Mouse (Mus musculus) MEL (cell line): Measurements from ENCODE around the gene Kcnh6. TPM values are rescaled to one million over a fixed set of nuclear protein-coding genes. Genes with fewer than 3 reads are reported as not detected.

Experiments used
- DNase-seq: peaks from one replicate; pipeline ENCODE4 v3.0.0; 2011; ENCODE audit warnings: low read depth, low spot score
- H3K27ac ChIP-seq: 2 replicates; pipeline ENCODE4 v1.5.1; 2012; ENCODE audit warnings: low read depth, mild to moderate bottlenecking, control low read depth, low read length, moderate library complexity; ENCODE audit not compliant: control insufficient read depth
- H3K27me3 ChIP-seq, 2 experiments: fragments of 150-350 bp in 1 of 2; sonication (generic) in 1 of 2; 2 replicates each; pipeline ENCODE4 v1.6.1; 2012; ENCODE audit warnings: low read length in 2 of 2, mild to moderate bottlenecking in 2 of 2, improper control_type of control experiment in 1 of 2, moderate library complexity in 1 of 2; ENCODE audit not compliant: insufficient read depth in 2 of 2, control insufficient read depth in 1 of 2
- H3K36me3 ChIP-seq, 2 experiments: 2 replicates each; pipeline ENCODE4 v1.6.1; 2012 to 2014; ENCODE audit warnings: low read length in 2 of 2, improper control_type of control experiment in 1 of 2, inconsistent platforms in 1 of 2, mild to moderate bottlenecking in 1 of 2; ENCODE audit not compliant: insufficient read depth in 2 of 2, control insufficient read depth in 1 of 2
- H3K4me1 ChIP-seq, 2 experiments: fragments of 150-350 bp in 1 of 2; sonication (generic) in 1 of 2; 2 replicates each; pipeline ENCODE4 v1.6.1; 2012; ENCODE audit warnings: low read length in 2 of 2, improper control_type of control experiment in 1 of 2, mild to moderate bottlenecking in 1 of 2; ENCODE audit not compliant: insufficient read depth in 2 of 2, control insufficient read depth in 1 of 2
- H3K4me3 ChIP-seq, 2 experiments: fragments of 150-350 bp in 1 of 2; sonication (generic) in 1 of 2; 2 replicates each; pipeline ENCODE4 v1.5.1; 2012; ENCODE audit warnings: low read depth in 2 of 2, low read length in 2 of 2, mild to moderate bottlenecking in 2 of 2, moderate library complexity in 2 of 2, control low read depth in 1 of 2, improper control_type of control experiment in 1 of 2; ENCODE audit not compliant: control insufficient read depth in 1 of 2, insufficient read depth in 1 of 2
- H3K79me2 ChIP-seq: 2 replicates; pipeline ENCODE4 v1.6.1; 2012; ENCODE audit warnings: mild to moderate bottlenecking, low read length, moderate library complexity; ENCODE audit not compliant: control insufficient read depth, poor library complexity, insufficient read depth
- H3K9ac ChIP-seq: 2 replicates; pipeline ENCODE4 v1.6.1; 2012; ENCODE audit warnings: low read depth, mild to moderate bottlenecking, control low read depth, low read length, moderate library complexity; ENCODE audit not compliant: control insufficient read depth, poor library complexity, severe bottlenecking
- H3K9me3 ChIP-seq: fragments of 150-350 bp; sonication (generic); replicated peaks from 2 replicates; pipeline ENCODE4 v1.6.1; 2012; ENCODE audit warnings: mild to moderate bottlenecking, low read length, improper control_type of control experiment, moderate library complexity; ENCODE audit not compliant: insufficient read depth
- BHLHE40 ChIP-seq: IDR thresholded peaks from 2 replicates; pipeline ENCODE4 v1.6.1; 2012; ENCODE audit warnings: low read depth, mild to moderate bottlenecking, inconsistent platforms, low read length, improper control_type of control experiment, borderline replicate concordance
- CHD1 ChIP-seq: IDR thresholded peaks from 2 replicates; pipeline ENCODE4 v1.6.1; 2012; ENCODE audit warnings: low read depth, mild to moderate bottlenecking, inconsistent platforms, low read length, improper control_type of control experiment
- CHD2 ChIP-seq: IDR thresholded peaks from 2 replicates; pipeline ENCODE4 v1.6.1; 2011; ENCODE audit warnings: low read length, improper control_type of control experiment
- E2F4 ChIP-seq: IDR thresholded peaks from 2 replicates; pipeline ENCODE4 v1.6.1; 2011; ENCODE audit warnings: low read depth, low read length, improper control_type of control experiment, borderline replicate concordance
- EP300 ChIP-seq, 2 experiments: IDR thresholded peaks; 2 replicates each; pipeline ENCODE4 v1.6.1; 2011; ENCODE audit warnings: improper control_type of control experiment in 2 of 2, low read length in 2 of 2, low read depth in 1 of 2, mild to moderate bottlenecking in 1 of 2
- ETS1 ChIP-seq: IDR thresholded peaks from 2 replicates; pipeline ENCODE4 v1.6.1; 2012; ENCODE audit warnings: low read depth, mild to moderate bottlenecking, inconsistent platforms, low read length, improper control_type of control experiment, moderate library complexity
- GABPA ChIP-seq: IDR thresholded peaks from 2 replicates; pipeline ENCODE4 v1.6.1; 2012; ENCODE audit warnings: low read depth, mild to moderate bottlenecking, inconsistent platforms, low read length, improper control_type of control experiment, moderate library complexity
- GATA1 ChIP-seq: IDR thresholded peaks from 2 replicates; pipeline ENCODE4 v1.6.1; 2011; ENCODE audit warnings: low read depth, low read length, improper control_type of control experiment
- HCFC1 ChIP-seq: IDR thresholded peaks from 2 replicates; pipeline ENCODE4 v1.6.1; 2012; ENCODE audit warnings: low read depth, mild to moderate bottlenecking, inconsistent platforms, low read length, improper control_type of control experiment, moderate library complexity
- KAT2A ChIP-seq: conservative IDR thresholded peaks from 2 replicates; pipeline ENCODE4 v1.6.1; 2012; ENCODE audit warnings: low read depth, low read length, improper control_type of control experiment, inconsistent platforms
- MAFK ChIP-seq: IDR thresholded peaks from 2 replicates; pipeline ENCODE4 v1.6.1; 2011; ENCODE audit warnings: low read depth, mild to moderate bottlenecking, low read length, improper control_type of control experiment, borderline replicate concordance
- MAX ChIP-seq: IDR thresholded peaks from 2 replicates; pipeline ENCODE4 v1.6.1; 2011; ENCODE audit warnings: low read length, improper control_type of control experiment
- MEF2A ChIP-seq: IDR thresholded peaks from 2 replicates; pipeline ENCODE4 v1.6.1; 2014; ENCODE audit warnings: low read depth, mild to moderate bottlenecking, inconsistent platforms, low read length, improper control_type of control experiment; ENCODE audit not compliant: poor library complexity, insufficient replicate concordance, severe bottlenecking; ENCODE audit errors: extremely low read depth
- MXI1 ChIP-seq: IDR thresholded peaks from 2 replicates; pipeline ENCODE4 v1.6.1; 2011; ENCODE audit warnings: mild to moderate bottlenecking, low read depth, low read length, improper control_type of control experiment
- MYC ChIP-seq: IDR thresholded peaks from 2 replicates; pipeline ENCODE4 v1.6.1; 2011; ENCODE audit warnings: low read depth, mild to moderate bottlenecking, low read length, improper control_type of control experiment, moderate library complexity
- NELFE ChIP-seq: IDR thresholded peaks from 2 replicates; pipeline ENCODE4 v1.6.1; 2011; ENCODE audit warnings: low read depth, low read length, improper control_type of control experiment
- NRF1 ChIP-seq: IDR thresholded peaks from 2 replicates; pipeline ENCODE4 v1.6.1; 2014; ENCODE audit warnings: low read depth, mild to moderate bottlenecking, inconsistent platforms, low read length, improper control_type of control experiment, moderate library complexity; ENCODE audit not compliant: poor library complexity, insufficient read depth, severe bottlenecking
- POLR2A ChIP-seq, 2 experiments: IDR thresholded peaks; 2 replicates each; pipeline ENCODE4 v1.6.1; 2011 to 2012; ENCODE audit warnings: low read length in 2 of 2, mild to moderate bottlenecking in 2 of 2, control low read depth in 1 of 2, improper control_type of control experiment in 1 of 2, low read depth in 1 of 2, moderate library complexity in 1 of 2; ENCODE audit not compliant: control insufficient read depth in 1 of 2, insufficient read depth in 1 of 2, poor library complexity in 1 of 2
- POLR2AphosphoS2 ChIP-seq: IDR thresholded peaks from 2 replicates; pipeline ENCODE4 v1.6.1; 2011; ENCODE audit warnings: low read length, improper control_type of control experiment
- POLR2AphosphoS5 ChIP-seq: IDR thresholded peaks from 2 replicates; pipeline ENCODE4 v1.6.1; 2012; ENCODE audit warnings: low read depth, borderline replicate concordance, mild to moderate bottlenecking, inconsistent platforms, low read length, moderate library complexity, mixed read lengths
- RAD21 ChIP-seq: IDR thresholded peaks from 2 replicates; pipeline ENCODE4 v1.6.1; 2011; ENCODE audit warnings: mild to moderate bottlenecking, low read depth, low read length, improper control_type of control experiment
- SIN3A ChIP-seq: IDR thresholded peaks from 2 replicates; pipeline ENCODE4 v1.6.1; 2012; ENCODE audit warnings: low read length, improper control_type of control experiment, inconsistent platforms
- SMC3 ChIP-seq: IDR thresholded peaks from 2 replicates; pipeline ENCODE4 v1.6.1; 2011; ENCODE audit warnings: low read depth, low read length, improper control_type of control experiment
- TAL1 ChIP-seq: IDR thresholded peaks from 2 replicates; pipeline ENCODE4 v1.6.1; 2012; ENCODE audit warnings: mild to moderate bottlenecking, inconsistent platforms, low read length, moderate library complexity, mixed read lengths
- TCF12 ChIP-seq: IDR thresholded peaks from 2 replicates; pipeline ENCODE4 v1.6.1; 2014; ENCODE audit warnings: low read depth, mild to moderate bottlenecking, inconsistent platforms, low read length, improper control_type of control experiment, moderate library complexity
- UBTF ChIP-seq: IDR thresholded peaks from 2 replicates; pipeline ENCODE4 v1.6.1; 2012; ENCODE audit warnings: low read depth, mild to moderate bottlenecking, inconsistent platforms, low read length, improper control_type of control experiment, moderate library complexity, borderline replicate concordance; ENCODE audit not compliant: insufficient read depth
- USF1 ChIP-seq: IDR thresholded peaks from 2 replicates; pipeline ENCODE4 v1.6.1; 2014; ENCODE audit warnings: low read depth, mild to moderate bottlenecking, inconsistent platforms, low read length, improper control_type of control experiment, moderate library complexity
- USF2 ChIP-seq, 2 experiments: IDR thresholded peaks; 2 replicates each; pipeline ENCODE4 v1.6.1; 2011 to 2012; ENCODE audit warnings: improper control_type of control experiment in 2 of 2, low read length in 2 of 2, borderline replicate concordance in 1 of 2, inconsistent platforms in 1 of 2, low read depth in 1 of 2, mild to moderate bottlenecking in 1 of 2; ENCODE audit not compliant: insufficient read depth in 1 of 2
- ZC3H11A ChIP-seq: IDR thresholded peaks from 2 replicates; pipeline ENCODE4 v1.6.1; 2012; ENCODE audit warnings: low read depth, mild to moderate bottlenecking, inconsistent platforms, low read length, improper control_type of control experiment
- ZKSCAN1 ChIP-seq: IDR thresholded peaks from 2 replicates; pipeline ENCODE4 v1.6.1; 2012; ENCODE audit warnings: low read depth, mild to moderate bottlenecking, inconsistent platforms, low read length, improper control_type of control experiment, moderate library complexity
- ZMIZ1 ChIP-seq: IDR thresholded peaks from 2 replicates; pipeline ENCODE4 v1.6.1; 2012; ENCODE audit warnings: low read depth, mild to moderate bottlenecking, inconsistent platforms, low read length, improper control_type of control experiment, moderate library complexity
- ZNF384 ChIP-seq: IDR thresholded peaks from 2 replicates; pipeline ENCODE4 v1.6.1; 2012; ENCODE audit warnings: low read depth, mild to moderate bottlenecking, inconsistent platforms, low read length, improper control_type of control experiment
- polyA plus RNA-seq, 2 experiments: library from polyadenylated mRNA; stranded (reverse) in 1 of 2; unstranded in 1 of 2; fragments of >175 nt in 1 of 2; fragments of >200 nt in 1 of 2; gene quantifications; 2 replicates each; pipeline versions ENCODE4 v1.2.1 to v1.2.4; 2012; ENCODE audit warnings: low replicate concordance in 2 of 2, low read depth in 1 of 2; ENCODE audit not compliant: insufficient read length in 2 of 2, insufficient read depth in 1 of 2, missing spikeins in 1 of 2
- total RNA-seq: library from RNA; depleted of rRNA; stranded (reverse); fragments of 300-350 nt; gene quantifications from 2 replicates; pipeline ENCODE4 v1.2.3, GENCODE M21; 2012

The Kcnh6 gene
- total and polyA plus RNA-seq, 3 experiments: 0.04 to 0.07 TPM; not detected in 1

GRCm38 (mm10) chr11:106073774-106074173 lies 65.8 kb downstream of the Kcnh6 start (continued):
- peak; percentile 52; the same call in 1 of the 2 replicates for TF ChIP-seq GATA1
- no peak for TF ChIP-seq KAT2A
- peak; percentile 34; the same call in 1 of the 2 replicates for TF ChIP-seq ETS1
- TF ChIP-seq SMC3: no peak
- TF ChIP-seq MYC: no peak
- no peak for TF ChIP-seq MAFK
- no peak for TF ChIP-seq ZKSCAN1
- no peak for TF ChIP-seq USF1
- no peak for TF ChIP-seq HCFC1
- TF ChIP-seq MEF2A: no peak

- Histone ChIP-seq H3K27me3 (no peaks in the 10 kb centered on the region), H3K36me3 (peaks cover 0 to 8% of the 10 kb centered on the region in 2 experiments; a peak in 2 of 4 replicates), H3K9ac (no peak overlapping the region), H3K79me2 (no peaks in the 10 kb centered on the region), H3K4me3 (no peak overlapping the region), H3K4me1 (peaks cover 2 to 3% of the 10 kb centered on the region in 2 experiments; a peak in 2 of 4 replicates), H3K9me3 (no peaks in the 10 kb centered on the region), H3K27ac (no peak overlapping the region)
- peak; percentile 93 for DNase-seq
- TF ChIP-seq ZMIZ1 (no peak), NELFE (no peak), MXI1 (no peak), BHLHE40 (no peak), MEF2A (no peak), HCFC1 (peak; percentile 29; the same call in 1 of the 2 replicates), CHD1 (no peak), RAD21 (peak; percentile 86), POLR2AphosphoS2 (no peak), USF1 (no peak), UBTF (no peak), ZNF384 (no peak; the same call in 1 of the 2 replicates), USF2 (IDR thresholded peaks at IDR 0.05; ENCODE audit: borderline replicate concordance in 1 of 2, insufficient read depth in 1 of 2, low read depth in 1 of 2, low read length in 2 of 2) (no peak), TCF12 (no peak; the same call in 1 of the 2 replicates), GATA1 (0 out of 2 replicates have a peak, but pooled peaks have one; percentile 9), ZC3H11A (peak; percentile 89), EP300 (IDR thresholded peaks at IDR 0.05; ENCODE audit: low read depth in 1 of 2, low read length in 2 of 2) (no peak), POLR2A (IDR thresholded peaks at IDR 0.05; ENCODE audit: control insufficient read depth in 1 of 2, insufficient read depth in 1 of 2, low read depth in 1 of 2, low read length in 2 of 2, poor library complexity in 1 of 2) (no peak), MAX (no peak), TAL1 (no peak), ZKSCAN1 (no peak), KAT2A (no peak), NRF1 (no peak), CHD2 (no peak), SIN3A (no peak), MAFK (no peak), E2F4 (no peak), MYC (no peak), SMC3 (peak; percentile 98), POLR2AphosphoS5 (no peak), GABPA (no peak)
Observed at GRCm38 (mm10) chr11:106076321-106076720, 68.4 kb downstream of the Kcnh6 start.
